Mouse (Mus musculus) liver, embryonic 16.5 days (tissue): ENCODE measurements around the gene Mypop. TPM values are rescaled to one million over a fixed set of nuclear protein-coding genes. Genes with fewer than 3 reads are reported as not detected.

Source experiments
- ATAC-seq: fragments of 200-750 bp; cut with Nextera tagmentation; 2 replicates; pipeline ENCODE4 v1.8.0; 2017; ENCODE audit warnings: low read depth, mild to moderate bottlenecking, moderate number of reproducible peaks, moderate library complexity
- H3K27ac ChIP-seq: fragments of 300-500 bp; sonication (generic); 2 replicates; pipeline ENCODE4 v1.5.1; 2014; ENCODE audit warnings: mild to moderate bottlenecking, low read length
- H3K27me3 ChIP-seq: fragments of 300-500 bp; sonication (generic); 2 replicates; pipeline ENCODE4 v1.6.1; 2014; ENCODE audit warnings: low read depth, low read length, mixed read lengths; ENCODE audit not compliant: control insufficient read depth, insufficient read depth
- H3K36me3 ChIP-seq: fragments of 300-500 bp; sonication (generic); 2 replicates; pipeline ENCODE4 v1.6.1; 2014; ENCODE audit warnings: mild to moderate bottlenecking; ENCODE audit not compliant: control insufficient read depth, insufficient read depth
- H3K4me1 ChIP-seq: fragments of 300-500 bp; sonication (generic); 2 replicates; pipeline ENCODE4 v1.6.1; 2014; ENCODE audit warnings: low read depth, low read length, mixed read lengths; ENCODE audit not compliant: control insufficient read depth
- H3K4me2 ChIP-seq: fragments of 300-500 bp; sonication (generic); 2 replicates; pipeline ENCODE4 v1.6.1; 2014; ENCODE audit warnings: low read depth, low read length, mixed read lengths
- H3K4me3 ChIP-seq: fragments of 300-500 bp; sonication (generic); 2 replicates; pipeline ENCODE4 v1.5.1; 2014; ENCODE audit warnings: low read depth, mild to moderate bottlenecking, low read length
- H3K9ac ChIP-seq: fragments of 300-500 bp; sonication (generic); 2 replicates; pipeline ENCODE4 v1.6.1; 2014; ENCODE audit warnings: low read depth, low read length
- H3K9me3 ChIP-seq: fragments of 300-500 bp; sonication (generic); replicated peaks from 2 replicates; pipeline ENCODE4 v1.6.1; 2016; ENCODE audit warnings: low read length; ENCODE audit not compliant: control insufficient read depth
- WGBS: fragments of 180-500 bp; shearing (Covaris S2); extraction: QIAGEN DNeasy Blood & Tissue Kit; methylation state at CpG from one replicate; pipeline ENCODE4 v1.1.7; 2014; ENCODE audit not compliant: insufficient replicate concordance; 5-methylcytosine and 5-hydroxymethylcytosine counted together
- polyA plus RNA-seq: library from polyadenylated mRNA; unstranded; fragments of >200 nt; fragmentation: Nextera tagmentation; extraction: Ambion mirVana; gene quantifications from 2 replicates; pipeline ENCODE4 v1.2.1, GENCODE M21; 2015

Gene Mypop
- polyA plus RNA-seq, 1 experiment from 2014 or later = 0.48 TPM

DNA sequence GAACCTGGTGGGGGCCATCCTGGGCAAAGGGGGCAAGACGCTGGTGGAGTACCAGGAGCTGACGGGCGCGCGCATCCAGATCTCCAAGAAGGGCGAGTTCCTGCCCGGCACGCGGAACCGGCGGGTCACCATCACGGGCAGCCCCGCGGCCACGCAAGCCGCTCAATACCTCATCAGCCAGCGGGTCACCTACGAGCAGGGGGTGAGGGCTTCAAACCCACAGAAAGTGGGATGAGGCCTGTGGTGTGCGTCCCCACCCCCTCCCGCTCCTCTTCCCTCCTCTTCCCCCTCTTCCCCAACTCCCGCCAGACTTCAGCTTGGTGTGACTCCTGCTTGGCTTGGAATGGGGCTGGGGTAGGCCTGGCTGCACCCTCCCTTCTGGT lies 32.7 kb upstream of the Mypop start:
- Histone ChIP-seq H3K4me1 (no peaks in the 10 kb centered on the region; the same call in none of the 2 replicates), H3K4me2 (peak overlapping the region; percentile 67), H3K4me3 (peak overlapping the region; percentile 57), H3K27ac (no peak overlapping the region), H3K9ac (peak overlapping the region; percentile 20; the same call in 1 of the 2 replicates), H3K36me3 (no peaks in the 10 kb centered on the region), H3K9me3 (no peaks in the 10 kb centered on the region), H3K27me3 (peaks cover 72% of the 10 kb centered on the region)
- no peak for ATAC-seq
- WGBS = under 1% methylated on average over 18 of the region's 21 CpGs

DNA sequence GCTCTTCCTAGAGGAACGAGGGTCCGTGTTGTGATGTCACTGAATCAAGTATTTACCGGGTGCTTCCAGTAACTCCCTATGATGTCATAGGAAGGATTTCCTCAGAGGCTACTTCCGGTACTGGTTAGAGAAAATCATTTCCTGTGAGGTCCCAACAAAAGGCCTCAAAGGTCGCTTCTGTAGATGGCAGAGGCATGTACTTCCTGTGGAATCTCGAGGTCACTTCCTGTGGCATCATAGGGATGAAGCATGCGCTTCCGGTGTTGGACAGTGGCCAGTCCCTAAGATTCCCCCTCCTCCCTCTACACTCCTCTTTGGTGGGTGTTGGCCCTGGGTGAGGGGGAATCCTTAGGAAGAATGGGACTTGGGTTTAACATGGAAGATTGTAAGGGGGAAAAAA lies 31.6 kb upstream of the Mypop start:
- peak; percentile 12; the same call in 1 of the 2 replicates for ATAC-seq
- H3K4me3 ChIP-seq = no peak overlapping the region
- no peak overlapping the region for H3K27ac ChIP-seq
- no peaks in the 10 kb centered on the region for H3K36me3 ChIP-seq
- H3K9ac ChIP-seq = no peak overlapping the region
- H3K27me3 ChIP-seq = peaks cover 83% of the 10 kb centered on the region
- no peak overlapping the region for H3K4me2 ChIP-seq
- 16% methylated on average over 8 of the region's 8 CpGs for WGBS
- H3K4me1 ChIP-seq = no peaks in the 10 kb centered on the region; the same call in none of the 2 replicates
- no peaks in the 10 kb centered on the region for H3K9me3 ChIP-seq

DNA sequence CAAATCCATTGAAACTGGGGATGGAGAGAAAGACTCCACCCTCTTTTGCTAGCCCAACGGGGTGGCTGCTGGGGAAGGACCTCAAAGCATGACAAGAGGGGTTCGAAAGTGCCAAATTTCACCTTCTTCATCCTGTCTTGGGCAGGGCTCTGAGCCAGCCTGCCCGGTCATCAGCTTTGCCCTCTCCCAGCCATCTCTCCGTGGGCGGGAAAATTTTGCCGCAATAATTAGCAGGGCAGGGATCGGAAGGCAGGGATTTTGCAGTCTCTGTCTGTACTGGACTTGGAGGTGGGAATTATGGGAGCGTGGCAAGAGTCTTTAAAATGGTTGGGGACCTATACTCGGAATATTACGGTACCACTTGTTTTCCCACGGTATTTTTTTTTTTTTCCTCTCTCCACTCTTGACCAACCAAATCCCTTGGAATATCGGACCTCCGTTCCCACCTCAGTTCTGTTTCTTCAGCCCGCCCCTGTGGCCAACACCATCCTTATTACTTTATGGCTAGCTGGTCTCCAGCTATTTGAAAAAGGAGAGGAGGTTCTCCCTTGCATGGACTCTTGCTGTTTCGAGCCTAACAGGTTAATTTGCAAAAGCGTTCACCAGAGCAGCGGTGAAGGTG lies 28.8 kb upstream of the Mypop start:
- H3K36me3 ChIP-seq = no peaks in the 10 kb centered on the region
- peak overlapping the region; percentile 30; the same call in 1 of the 2 replicates for H3K4me2 ChIP-seq
- no peaks in the 10 kb centered on the region for H3K9me3 ChIP-seq
- peaks cover 84% of the 10 kb centered on the region for H3K27me3 ChIP-seq
- H3K4me3 ChIP-seq = no peak overlapping the region
- ATAC-seq = no peak
- H3K9ac ChIP-seq = no peak overlapping the region
- WGBS = 1% methylated on average over 17 of the region's 17 CpGs
- H3K27ac ChIP-seq = no peak overlapping the region
- no peaks in the 10 kb centered on the region; the same call in none of the 2 replicates for H3K4me1 ChIP-seq

DNA sequence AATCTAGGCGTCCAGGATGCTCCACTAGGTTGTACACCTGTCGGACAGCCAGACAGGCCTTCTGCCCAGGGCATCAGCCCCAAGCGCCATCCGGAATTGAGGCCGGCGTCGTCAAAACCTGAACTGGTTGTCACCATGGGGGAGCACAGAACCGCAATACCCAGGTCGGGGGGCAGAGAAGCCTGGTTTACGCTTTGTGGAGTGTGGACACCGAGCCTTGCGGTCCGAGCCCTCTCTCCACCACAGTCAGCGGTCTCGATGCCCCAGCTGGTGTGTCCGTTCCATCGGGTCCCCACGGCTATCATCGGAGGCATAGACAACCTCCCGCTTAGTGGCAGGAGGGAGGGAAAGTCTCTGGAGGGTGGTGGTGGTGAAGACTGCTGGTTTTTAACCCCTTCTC lies 28.2 kb upstream of the Mypop start:
- H3K9me3 ChIP-seq = no peaks in the 10 kb centered on the region
- ATAC-seq = no peak
- no peak overlapping the region for H3K9ac ChIP-seq
- peaks cover 79% of the 10 kb centered on the region for H3K27me3 ChIP-seq
- under 1% methylated on average over 20 of the region's 20 CpGs for WGBS
- peak overlapping the region; percentile 30; the same call in 1 of the 2 replicates for H3K4me2 ChIP-seq
- H3K36me3 ChIP-seq = no peaks in the 10 kb centered on the region
- no peak overlapping the region for H3K27ac ChIP-seq
- no peaks in the 10 kb centered on the region; the same call in 1 of the 2 replicates for H3K4me1 ChIP-seq
- H3K4me3 ChIP-seq = no peak overlapping the region

DNA sequence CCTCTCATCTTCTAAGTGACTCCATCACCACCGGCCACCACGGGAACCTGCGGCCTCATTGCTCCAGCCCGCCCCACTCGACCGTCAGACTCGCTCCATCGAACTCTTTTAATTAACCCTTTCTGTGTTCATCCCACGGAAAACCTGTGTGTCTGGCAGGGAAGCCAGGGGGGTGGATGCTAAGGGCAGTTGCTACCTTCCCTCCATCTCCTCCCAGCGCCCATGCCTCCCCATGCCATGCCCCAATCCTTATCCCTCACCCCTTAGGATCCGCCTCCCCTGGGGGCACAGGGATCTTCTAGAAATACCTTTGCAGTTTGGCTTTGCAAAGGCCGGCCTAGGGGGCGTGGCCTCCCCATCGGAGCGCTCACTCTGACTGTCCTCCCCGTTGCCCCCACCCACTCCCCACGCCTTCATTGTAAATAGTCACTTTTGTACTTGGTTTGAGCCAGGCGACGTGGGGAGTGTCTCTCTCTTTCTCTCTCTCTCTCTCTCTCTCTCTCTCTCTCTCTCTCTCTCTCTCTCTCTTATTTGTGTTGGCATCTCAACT lies 27.7 kb upstream of the Mypop start:
- no peaks in the 10 kb centered on the region; the same call in 1 of the 2 replicates for H3K4me1 ChIP-seq
- H3K36me3 ChIP-seq = no peaks in the 10 kb centered on the region
- peaks cover 73% of the 10 kb centered on the region for H3K27me3 ChIP-seq
- no peak overlapping the region for H3K27ac ChIP-seq
- 2% methylated on average over 19 of the region's 19 CpGs for WGBS
- ATAC-seq = no peak
- no peak overlapping the region for H3K4me3 ChIP-seq
- H3K9ac ChIP-seq = no peak overlapping the region
- no peaks in the 10 kb centered on the region for H3K9me3 ChIP-seq
- H3K4me2 ChIP-seq = no peak overlapping the region

DNA sequence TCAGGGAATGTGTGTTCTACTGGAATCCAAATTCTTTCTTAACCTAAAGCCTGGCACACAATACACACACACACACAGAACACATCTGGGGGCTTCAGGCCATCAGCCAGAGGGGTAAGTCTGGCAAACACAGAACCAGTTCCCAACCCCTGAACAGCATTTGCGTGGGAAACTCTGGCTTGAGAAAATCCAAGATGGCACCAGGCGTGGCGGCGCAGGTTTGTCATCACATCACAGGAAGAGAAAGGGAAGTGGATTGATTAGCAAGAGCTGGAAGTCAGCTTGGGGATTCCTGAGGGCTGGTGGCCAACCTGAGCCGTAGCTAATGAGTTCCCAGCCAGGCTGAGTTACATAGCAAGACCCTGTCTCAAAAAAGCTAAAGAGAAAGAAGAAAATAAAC lies 25.7 kb upstream of the Mypop start:
- Histone ChIP-seq H3K4me1 (no peaks in the 10 kb centered on the region; the same call in 1 of the 2 replicates), H3K9me3 (no peaks in the 10 kb centered on the region), H3K27me3 (peaks cover 54% of the 10 kb centered on the region), H3K36me3 (no peaks in the 10 kb centered on the region), H3K4me3 (no peak overlapping the region), H3K27ac (no peak overlapping the region), H3K9ac (no peak overlapping the region), H3K4me2 (no peak overlapping the region)
- WGBS = 57% methylated on average over 5 of the region's 5 CpGs
- no peak for ATAC-seq

DNA sequence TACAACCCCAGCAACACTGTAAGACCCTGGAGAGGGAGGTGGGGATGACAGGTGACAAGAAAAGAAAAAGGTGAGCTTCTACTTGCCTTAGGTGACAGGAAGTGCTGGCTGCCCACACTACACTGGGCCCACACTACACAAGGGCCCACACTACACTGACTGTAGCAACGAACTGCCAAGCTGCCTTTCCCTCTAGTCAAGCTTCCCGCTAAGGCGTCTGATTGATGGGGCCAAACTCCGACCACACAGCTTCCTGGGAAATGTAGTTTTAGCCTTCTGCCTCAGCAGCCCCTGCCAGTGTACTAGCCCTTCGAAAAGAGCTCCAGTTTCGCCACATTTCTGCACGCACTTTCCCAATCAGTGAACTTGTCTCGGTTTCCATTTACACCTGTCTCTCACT lies 23.4 kb upstream of the Mypop start:
- H3K9me3 ChIP-seq = no peaks in the 10 kb centered on the region
- no peaks in the 10 kb centered on the region; the same call in 1 of the 2 replicates for H3K4me1 ChIP-seq
- no peak for ATAC-seq
- H3K9ac ChIP-seq = no peak overlapping the region
- H3K4me2 ChIP-seq = no peak overlapping the region
- H3K27ac ChIP-seq = no peak overlapping the region
- WGBS = 11% methylated on average over 8 of the region's 8 CpGs
- H3K36me3 ChIP-seq = no peaks in the 10 kb centered on the region
- H3K27me3 ChIP-seq = peaks cover 31% of the 10 kb centered on the region
- H3K4me3 ChIP-seq = no peak overlapping the region

DNA sequence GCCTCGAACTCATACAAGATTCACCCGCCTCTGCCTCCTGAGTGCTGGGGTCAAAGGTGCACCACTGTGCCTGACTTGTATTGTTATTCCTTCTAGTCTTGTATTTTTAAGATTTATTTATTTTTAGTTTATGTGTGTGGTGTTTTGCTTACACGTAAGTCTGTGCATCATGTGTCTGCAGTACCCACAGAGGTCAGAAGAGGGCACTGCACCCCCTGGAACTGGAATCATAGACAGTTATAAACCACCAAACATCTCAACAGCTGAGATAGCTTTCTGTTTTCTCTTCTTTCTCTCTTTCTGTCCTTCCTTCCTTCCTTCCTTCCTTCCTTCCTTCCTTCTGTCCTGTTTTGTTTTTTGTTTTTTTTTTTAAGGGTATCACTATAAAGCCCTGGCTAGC lies 20.1 kb upstream of the Mypop start:
- WGBS = 72% methylated on average over 3 of the region's 3 CpGs
- H3K27ac ChIP-seq = no peak overlapping the region
- no peaks in the 10 kb centered on the region for H3K4me1 ChIP-seq
- H3K36me3 ChIP-seq = no peaks in the 10 kb centered on the region
- H3K9me3 ChIP-seq = no peaks in the 10 kb centered on the region
- no peak overlapping the region for H3K9ac ChIP-seq
- ATAC-seq = no peak
- H3K27me3 ChIP-seq = peaks cover under 1% of the 10 kb centered on the region
- H3K4me3 ChIP-seq = no peak overlapping the region
- H3K4me2 ChIP-seq = no peak overlapping the region

DNA sequence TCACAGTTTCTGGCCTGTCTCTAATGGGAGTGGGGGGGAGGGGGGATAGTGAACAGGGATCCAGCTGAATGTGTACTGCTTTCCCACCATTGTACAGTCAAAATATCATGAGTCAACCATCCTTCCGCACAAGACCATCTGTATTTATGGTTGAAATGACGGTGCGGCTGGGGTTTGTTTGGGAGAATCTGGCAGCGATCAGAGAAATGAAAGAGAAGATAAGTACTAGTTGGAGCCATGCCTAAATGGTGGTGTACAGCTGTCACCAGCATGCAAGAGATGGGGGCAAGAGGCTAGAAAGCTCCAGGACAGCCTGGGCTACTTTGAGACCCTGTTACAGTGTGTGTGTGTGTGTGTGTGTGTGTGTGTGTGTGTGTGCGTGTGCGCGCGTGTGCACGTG lies 12.7 kb upstream of the Mypop start:
- no peak for ATAC-seq
- 77% methylated on average over 9 of the region's 9 CpGs for WGBS

More for the DNA sequence above, 12.7 kb upstream of the Mypop start:
- Histone ChIP-seq H3K4me2 (no peak overlapping the region), H3K4me3 (no peak overlapping the region), H3K27me3 (no peaks in the 10 kb centered on the region), H3K36me3 (no peaks in the 10 kb centered on the region), H3K4me1 (no peaks in the 10 kb centered on the region), H3K9ac (no peak overlapping the region), H3K9me3 (no peaks in the 10 kb centered on the region), H3K27ac (no peak overlapping the region)
